Mouse (Mus musculus) ovary, adult 18-20 months (tissue): ENCODE measurements around the gene Sgtb.

Experiments used
- DNase-seq: peaks from one replicate; pipeline ENCODE4 v3.0.0; 2022; ENCODE audit warnings: low spot score, mixed read lengths

Sgtb gene

GRCm38 (mm10) chr13:104109816-104110521, 428 bp downstream of the Sgtb start:
- peak; percentile 22 for DNase-seq

DNA sequence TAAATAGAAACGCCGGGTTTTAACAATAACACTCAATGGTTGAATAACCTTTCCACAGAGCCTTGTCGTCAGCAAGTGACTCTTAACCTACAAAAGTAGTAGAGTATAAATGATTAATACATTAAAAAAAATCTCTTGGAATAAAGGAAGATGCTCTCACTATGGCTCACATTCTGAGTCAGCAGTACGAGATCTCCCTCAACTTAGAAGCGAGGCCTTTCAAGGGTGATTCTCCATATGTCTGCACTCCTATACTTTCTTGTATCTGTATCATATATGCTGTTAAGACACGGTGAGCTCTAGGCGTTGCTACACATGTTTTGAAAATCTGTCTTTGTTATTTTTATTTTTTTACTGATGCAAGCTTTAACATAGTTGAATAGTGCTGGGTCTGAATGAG, 985 bp downstream of the Sgtb start:
- no peak for DNase-seq

DNA sequence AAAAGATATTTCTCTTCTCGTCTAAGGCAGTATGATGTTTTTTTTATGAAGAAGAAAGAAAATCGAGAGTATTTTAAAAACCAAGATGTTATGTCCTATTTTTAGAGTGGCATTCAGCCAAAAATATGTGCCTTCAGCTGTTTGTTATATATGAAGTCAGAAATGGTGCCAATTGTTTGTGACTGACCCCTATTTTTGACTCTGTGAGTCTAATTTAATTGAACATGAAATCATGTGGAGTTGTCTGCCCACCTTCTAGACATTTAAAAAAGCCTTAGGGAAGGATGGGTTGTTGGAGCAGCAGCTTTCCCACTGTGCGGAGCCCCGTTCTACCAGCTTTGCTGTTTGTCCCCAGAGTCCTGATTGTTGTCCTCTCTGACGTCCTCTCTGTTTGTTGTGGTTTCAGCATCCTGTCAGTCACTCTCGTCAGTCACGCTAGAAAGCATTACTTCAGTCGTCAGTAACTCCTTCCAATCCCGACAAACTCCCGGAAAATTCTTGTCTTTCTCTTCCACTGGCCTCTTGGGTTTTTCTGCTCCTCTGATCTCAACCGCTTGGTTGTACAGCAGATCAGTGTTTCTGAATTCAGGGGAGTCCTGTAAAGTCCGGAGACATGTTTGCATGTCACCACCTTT, 2.8 kb downstream of the Sgtb start:
- no peak for DNase-seq

DNA sequence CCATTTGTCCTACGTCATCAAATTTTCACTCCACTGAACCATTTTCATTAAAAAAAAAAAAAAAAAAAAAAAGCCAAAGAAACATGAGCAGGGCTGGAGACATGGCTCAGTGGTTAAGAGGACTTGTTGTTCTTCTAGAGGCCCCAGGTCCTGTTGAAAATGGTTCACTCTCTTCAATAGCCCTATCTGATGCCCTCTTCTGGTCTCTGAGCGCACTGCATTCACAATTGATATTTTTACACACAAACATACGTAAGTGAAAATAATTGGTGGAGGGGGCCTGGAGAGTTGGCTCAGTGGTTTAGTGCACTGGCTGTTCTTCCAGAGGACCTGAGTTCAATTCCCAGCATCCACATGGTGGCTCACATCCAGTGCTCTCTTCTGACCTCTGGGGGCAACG, 4.2 kb downstream of the Sgtb start:
- no peak for DNase-seq

DNA sequence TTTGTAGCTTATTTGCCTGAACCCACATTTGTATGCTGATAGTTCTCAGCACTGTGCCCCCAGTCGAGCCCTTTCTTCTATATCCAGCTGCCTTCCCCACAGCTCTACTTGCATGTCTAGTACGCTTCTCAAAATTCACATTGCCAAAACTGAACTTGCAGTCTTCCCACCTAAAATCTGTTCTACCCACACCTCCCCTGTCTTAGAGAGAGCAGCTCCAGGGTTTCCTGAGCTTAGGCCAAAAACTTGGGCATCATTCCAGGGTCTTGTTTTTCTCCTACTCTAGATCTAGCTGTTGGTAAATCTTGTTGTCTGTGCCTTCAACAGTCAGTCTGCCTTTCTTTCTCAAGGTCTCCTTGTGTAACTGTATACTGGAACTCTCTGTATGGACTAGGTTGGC, 5.3 kb downstream of the Sgtb start:
- DNase-seq = no peak

DNA sequence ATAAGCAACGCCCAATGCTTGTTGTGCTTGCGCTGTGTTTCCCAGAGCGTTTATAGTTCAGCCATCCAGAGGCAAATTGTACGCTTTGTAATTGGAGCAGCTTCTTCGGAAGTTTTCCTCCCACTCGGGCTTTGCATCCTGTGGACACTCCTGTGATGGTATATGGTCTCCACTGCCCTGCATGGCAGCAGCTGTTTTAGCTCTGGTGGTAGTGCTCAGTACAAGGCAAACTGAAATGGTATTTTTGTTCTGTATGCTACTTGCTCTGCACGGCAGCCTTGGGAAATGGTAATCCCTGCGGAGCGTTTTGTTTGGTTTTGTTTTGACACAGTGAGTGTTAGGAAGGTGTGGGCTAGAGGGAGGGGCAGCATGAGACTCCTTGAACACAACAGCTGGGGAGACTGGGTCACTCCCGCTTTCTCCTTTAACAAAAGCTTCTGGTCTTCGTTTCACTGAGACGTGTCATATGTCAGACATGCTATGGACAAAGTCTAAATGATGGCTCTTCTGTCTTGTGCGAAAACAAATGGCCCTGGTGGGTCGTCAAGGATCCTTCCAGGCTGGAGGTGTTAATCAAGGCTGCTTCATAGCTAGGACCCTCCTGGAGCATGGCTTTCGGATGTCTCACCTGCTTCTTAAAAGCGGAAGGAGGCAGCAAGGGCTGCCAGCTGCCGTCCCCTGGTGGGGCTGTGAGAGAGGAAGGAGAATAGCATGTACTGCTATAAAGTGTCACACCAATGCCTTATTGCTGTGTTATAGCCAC, 12.7 kb downstream of the Sgtb start:
- DNase-seq = no peak

DNA sequence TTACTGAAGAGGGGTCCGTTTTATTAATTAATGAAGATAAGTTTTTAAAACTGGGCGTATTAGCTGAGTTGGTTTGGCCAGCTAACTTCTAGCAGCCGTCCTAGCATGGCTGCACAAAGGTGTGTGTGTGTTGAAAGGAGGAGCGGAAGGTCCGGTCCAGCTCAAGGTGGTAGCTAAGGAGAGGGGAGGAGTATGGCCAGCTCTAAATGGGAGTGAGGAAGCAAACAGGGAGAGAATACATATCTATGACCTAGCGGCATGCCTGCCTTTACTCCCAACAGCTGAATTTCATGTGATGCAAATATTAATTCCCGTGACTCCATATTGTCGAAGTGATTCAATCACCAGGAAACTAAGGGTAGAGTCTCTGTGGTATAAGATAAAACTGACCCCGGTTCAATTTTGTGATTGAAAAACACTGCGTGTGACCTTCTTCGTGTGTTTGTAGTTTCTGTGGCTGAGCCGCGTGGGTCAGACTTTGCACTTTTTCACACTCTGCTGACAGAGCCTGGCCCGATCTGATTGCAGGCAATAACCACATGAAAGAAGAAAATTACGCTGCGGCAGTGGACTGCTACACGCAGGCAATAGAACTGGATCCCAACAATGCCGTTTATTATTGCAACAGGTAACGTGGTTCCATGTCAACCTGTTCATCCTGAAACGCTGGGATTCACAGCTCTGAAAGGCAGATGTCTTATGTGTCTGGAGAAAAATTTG, 14.3 kb downstream of the Sgtb start:
- no peak for DNase-seq

- DNase-seq = no peak
These were observed 23.0 kb downstream of the Sgtb start for GRCm38 (mm10) chr13:104132561-104132960.

DNA sequence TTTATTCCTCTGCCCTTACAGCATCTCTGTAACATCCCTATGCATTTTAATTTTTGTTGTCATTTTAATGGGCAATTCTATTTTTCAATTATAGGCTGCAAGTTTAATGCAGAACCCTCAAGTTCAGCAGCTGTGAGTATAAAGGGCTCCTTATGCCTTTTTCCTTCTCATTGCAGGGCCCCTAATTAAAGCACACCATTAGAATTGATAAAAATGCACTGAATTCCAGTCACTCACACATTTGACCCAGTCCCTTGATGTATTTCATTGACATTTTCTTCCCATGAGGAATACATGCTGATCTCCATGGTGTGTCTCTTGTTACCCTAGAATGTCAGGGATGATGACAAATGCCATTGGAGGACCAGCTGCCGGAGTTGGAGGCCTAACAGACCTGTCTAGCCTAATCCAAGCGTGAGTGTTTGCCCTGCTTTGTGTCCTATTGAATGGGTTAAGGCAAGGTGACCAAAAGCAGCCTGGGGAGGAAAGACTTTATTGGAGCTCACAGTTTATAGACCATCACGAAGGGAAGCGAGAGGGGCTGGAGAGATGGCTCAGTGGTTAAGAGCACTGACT, 25.1 kb downstream of the Sgtb start:
- DNase-seq = no peak

GRCm38 (mm10) chr13:104139369-104140209, 30.0 kb downstream of the Sgtb start:
- peak; percentile 24 for DNase-seq

- DNase-seq = no peak
These were observed 35.3 kb downstream of the Sgtb start for GRCm38 (mm10) chr13:104144871-104145270.

DNA sequence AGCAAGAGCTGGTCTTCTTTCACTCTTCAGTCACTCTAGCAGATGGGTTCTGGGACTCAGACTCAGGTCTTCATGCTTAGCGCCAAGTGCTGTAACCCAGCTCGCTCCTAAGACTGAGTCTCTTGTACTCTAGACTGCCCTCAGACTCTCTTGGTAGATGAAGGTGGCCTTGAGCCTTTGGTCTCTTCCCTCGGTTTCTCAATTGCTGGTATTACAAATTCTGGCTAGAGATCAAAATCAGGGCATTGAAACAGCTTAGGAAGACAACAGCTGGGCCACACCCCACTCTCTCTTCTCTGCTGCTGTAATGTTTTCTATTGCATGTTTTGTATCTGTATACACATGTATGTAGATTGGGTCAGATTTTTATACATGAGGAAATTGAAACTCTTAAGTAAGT, 36.1 kb downstream of the Sgtb start:
- DNase-seq = no peak

DNA sequence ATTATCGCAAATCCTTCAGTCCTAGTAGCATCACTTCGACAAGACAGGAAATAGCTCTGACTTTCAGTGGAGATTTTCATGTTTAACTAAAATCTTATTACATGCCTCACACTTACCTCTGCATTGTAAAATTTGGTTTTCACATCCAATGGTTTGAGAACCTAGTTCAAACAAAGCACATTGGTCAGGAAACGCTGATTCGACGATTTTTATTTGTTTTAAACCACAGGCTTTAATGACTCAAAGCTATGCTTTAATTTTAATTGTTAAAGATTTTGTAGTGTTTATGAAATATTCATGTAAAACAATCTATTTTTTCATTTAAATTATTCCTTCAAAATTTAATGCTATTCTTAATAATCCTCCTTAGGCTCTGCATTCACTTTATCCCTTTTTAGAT, 44.6 kb downstream of the Sgtb start:
- no peak for DNase-seq

DNA sequence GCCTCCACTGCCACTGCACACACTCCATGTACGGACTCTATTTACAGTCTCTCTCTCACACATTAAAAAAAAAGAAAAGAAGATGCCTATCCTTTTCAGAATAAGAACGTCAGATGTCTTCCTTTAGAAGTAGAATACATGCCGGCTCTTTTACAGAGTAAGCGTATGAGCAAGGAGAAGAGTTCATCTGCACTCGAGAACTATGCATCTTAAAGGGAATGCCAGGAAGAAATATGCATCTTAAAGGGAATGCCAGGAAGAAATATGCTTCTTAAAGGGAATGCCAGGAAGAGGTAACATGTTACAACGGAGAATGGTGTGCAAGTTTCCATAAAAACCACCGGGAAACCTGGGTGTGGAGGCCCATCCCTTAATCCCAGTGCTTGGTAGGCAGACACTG, 45.6 kb downstream of the Sgtb start:
- no peak for DNase-seq

DNA sequence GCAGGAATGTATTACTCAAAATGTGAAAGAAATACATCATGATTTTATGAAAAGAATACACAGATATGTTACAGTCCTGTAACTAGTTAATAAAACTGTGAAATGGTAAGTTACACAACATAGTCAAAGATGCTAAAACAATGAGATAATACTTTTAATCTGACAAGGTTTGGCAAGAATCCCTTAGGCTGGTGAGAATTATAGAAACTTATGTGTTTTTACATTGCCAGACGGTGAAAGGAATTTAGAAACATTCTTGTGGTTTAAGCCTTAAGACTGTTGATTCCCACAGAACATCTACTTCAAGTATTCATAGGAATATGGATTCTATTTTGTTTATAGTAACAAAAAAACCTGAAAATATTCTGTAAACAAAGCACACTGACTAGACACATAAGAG, 46.1 kb downstream of the Sgtb start:
- no peak for DNase-seq

GRCm38 (mm10) chr13:104171711-104172110, 62.2 kb downstream of the Sgtb start:
- no peak for DNase-seq

- DNase-seq = no peak
These were observed 63.0 kb downstream of the Sgtb start for GRCm38 (mm10) chr13:104172498-104172897.

- no peak for DNase-seq
These were observed 67.3 kb downstream of the Sgtb start for GRCm38 (mm10) chr13:104176874-104177273.

DNA sequence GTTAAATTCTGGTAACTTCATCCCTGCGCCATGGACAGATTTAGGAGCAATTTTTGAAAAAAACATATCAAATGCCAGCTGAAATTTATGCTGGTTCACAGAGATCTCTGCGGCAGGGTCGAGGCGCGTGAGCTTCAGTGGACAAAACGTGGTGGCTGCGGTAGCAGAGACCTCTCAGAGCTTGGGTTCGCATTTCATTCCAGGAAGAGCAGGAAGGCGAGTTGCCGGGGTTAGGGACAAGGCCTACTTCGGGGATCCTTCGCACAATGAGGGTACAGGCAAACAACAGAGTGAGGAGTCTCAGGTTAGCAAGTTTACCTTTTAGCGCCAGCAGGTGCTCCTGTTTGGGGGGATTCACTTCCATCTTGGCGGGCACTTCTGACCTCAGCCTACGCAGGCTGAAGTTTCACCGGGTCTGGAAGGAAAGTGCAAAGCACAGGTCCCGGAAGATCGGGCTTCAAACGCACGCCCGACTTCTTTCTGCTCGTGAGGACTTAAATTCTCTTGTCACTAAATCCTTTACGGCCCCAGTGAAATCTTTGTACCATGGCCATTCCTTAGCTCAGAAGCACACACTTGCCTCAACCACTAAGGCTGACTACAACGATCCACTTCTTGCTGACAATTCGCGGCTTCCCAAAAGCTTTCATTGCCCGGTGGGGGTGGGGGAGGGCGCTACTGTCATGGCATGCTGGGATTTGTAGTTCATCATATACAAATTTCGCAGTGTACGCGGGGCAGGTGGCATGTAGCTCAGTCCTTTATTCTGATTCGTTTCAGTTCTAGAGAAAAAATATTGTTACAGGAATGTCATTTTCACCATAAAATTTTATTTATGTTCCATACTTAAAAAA, 68.5 kb downstream of the Sgtb start, which contains the start of gene Trappc13:
Trappc13 (minus strand) TSS at position 674 of the 854 bp plus-strand sequence.
- DNase-seq = peak; percentile 75

DNA sequence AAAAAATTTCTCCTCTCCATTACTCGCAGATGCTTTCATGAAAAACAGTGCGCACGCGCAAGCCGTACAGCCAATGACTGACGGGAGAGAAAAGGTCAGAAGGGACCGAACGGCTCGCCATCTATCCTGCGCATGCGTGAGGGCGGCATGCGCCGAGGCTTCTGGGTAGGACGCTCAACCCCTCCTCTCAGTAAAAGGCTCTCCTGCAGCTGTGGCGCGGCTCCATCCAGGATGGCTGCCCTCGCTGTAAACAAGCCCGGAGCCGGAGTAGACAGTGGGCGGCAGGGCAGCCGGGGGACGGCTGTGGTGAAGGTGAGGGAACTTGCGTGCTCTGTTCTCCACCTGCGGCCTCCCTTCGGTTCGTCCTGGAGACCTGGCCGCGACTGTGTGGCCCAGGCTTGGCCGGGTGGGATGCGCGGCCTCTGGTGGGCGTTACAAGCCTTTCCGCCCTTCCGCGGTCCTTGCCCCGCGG, 69.1 kb downstream of the Sgtb start, which contains the start of gene Trim23:
Trim23 (plus strand) TSS at position 148 of the 472 bp plus-strand sequence.
- DNase-seq = peak; percentile 98
